Mouse (Mus musculus) forebrain, embryonic 13.5 days (tissue): ENCODE data around the gene Cst6. TPM values are rescaled to one million over a fixed set of nuclear protein-coding genes. Genes with fewer than 3 reads are reported as not detected.

ENCODE experiments used
- ATAC-seq: fragments of 200-750 bp; cut with Nextera tagmentation; 2 replicates; pipeline ENCODE4 v1.8.0; 2017
- H3K27ac ChIP-seq: fragments of 300-500 bp; sonication (generic); 2 replicates; pipeline ENCODE4 v1.5.1; 2015; ENCODE audit warnings: inconsistent platforms, mild to moderate bottlenecking, moderate library complexity
- H3K27me3 ChIP-seq: fragments of 300-500 bp; sonication (generic); 2 replicates; pipeline ENCODE4 v1.6.1; 2015; ENCODE audit warnings: mild to moderate bottlenecking, inconsistent platforms
- H3K36me3 ChIP-seq: fragments of 300-500 bp; sonication (generic); 2 replicates; pipeline ENCODE4 v1.6.1; 2015; ENCODE audit warnings: mild to moderate bottlenecking, inconsistent platforms; ENCODE audit not compliant: poor library complexity, severe bottlenecking
- H3K4me1 ChIP-seq: fragments of 300-500 bp; sonication (generic); 2 replicates; pipeline ENCODE4 v1.6.1; 2015; ENCODE audit warnings: inconsistent platforms
- H3K4me2 ChIP-seq: fragments of 300-500 bp; sonication (generic); 2 replicates; pipeline ENCODE4 v1.6.1; 2015; ENCODE audit warnings: inconsistent platforms, mild to moderate bottlenecking, moderate library complexity
- H3K4me3 ChIP-seq: fragments of 300-500 bp; sonication (generic); 2 replicates; pipeline ENCODE4 v1.5.1; 2015; ENCODE audit warnings: mild to moderate bottlenecking, inconsistent platforms
- H3K9ac ChIP-seq: fragments of 300-500 bp; sonication (generic); 2 replicates; pipeline ENCODE4 v1.6.1; 2015; ENCODE audit warnings: mild to moderate bottlenecking, inconsistent platforms
- H3K9me3 ChIP-seq: fragments of 300-500 bp; sonication (generic); replicated peaks from 2 replicates; pipeline ENCODE4 v1.6.1; 2016; ENCODE audit warnings: inconsistent platforms
- WGBS: fragments of 180-500 bp; shearing (Covaris S2); methylation state at CpG from one replicate; pipeline ENCODE4 v1.1.7; 2015; 5-methylcytosine and 5-hydroxymethylcytosine counted together
- polyA plus RNA-seq: library from polyadenylated mRNA; unstranded; fragments of >200 nt; fragmentation: Nextera tagmentation; extraction: Ambion mirVana; gene quantifications from 2 replicates; pipeline ENCODE4 v1.2.1, GENCODE M21; 2015

The Cst6 gene
- polyA plus RNA-seq, 1 experiment from 2014 or later: 1.9 TPM

- Histone ChIP-seq H3K36me3 (peaks cover 78% of the 10 kb centered on the region), H3K4me1 (no peaks in the 10 kb centered on the region), H3K27me3 (no peaks in the 10 kb centered on the region), H3K9ac (no peak overlapping the region), H3K4me2 (no peak overlapping the region), H3K27ac (no peak overlapping the region), H3K9me3 (no peaks in the 10 kb centered on the region), H3K4me3 (no peak overlapping the region)
- WGBS: 78% methylated on average over 4 of the region's 4 CpGs
- no peak for ATAC-seq
Measured at GRCm38 (mm10) chr19:5374177-5374576, 24.8 kb upstream of the Cst6 start.

DNA sequence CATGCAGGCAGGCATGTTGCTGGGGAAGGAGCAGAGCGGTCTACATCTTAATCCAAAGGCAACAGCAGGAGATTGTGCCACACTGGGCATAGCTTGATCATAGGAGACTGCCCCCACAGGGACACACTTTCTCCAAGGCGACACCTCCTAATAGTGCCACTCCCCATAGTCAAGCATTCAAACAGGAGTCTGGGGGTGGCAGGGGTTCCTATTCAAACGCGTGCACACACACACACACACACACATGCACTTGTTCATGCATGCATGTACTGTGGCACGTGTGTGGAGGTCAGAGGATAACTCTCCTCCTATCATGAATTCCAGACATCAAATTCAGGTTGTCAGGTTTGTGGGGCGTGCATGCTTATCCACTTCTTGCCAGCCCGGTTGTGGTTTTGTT is 23.4 kb upstream of the Cst6 start:
- ATAC-seq: no peak
- Histone ChIP-seq H3K27me3 (no peaks in the 10 kb centered on the region), H3K4me1 (peaks cover 11% of the 10 kb centered on the region), H3K4me2 (no peak overlapping the region), H3K36me3 (peaks cover 76% of the 10 kb centered on the region), H3K4me3 (no peak overlapping the region), H3K9ac (no peak overlapping the region), H3K9me3 (no peaks in the 10 kb centered on the region), H3K27ac (no peak overlapping the region)
- WGBS: 94% methylated on average over 7 of the region's 7 CpGs

DNA sequence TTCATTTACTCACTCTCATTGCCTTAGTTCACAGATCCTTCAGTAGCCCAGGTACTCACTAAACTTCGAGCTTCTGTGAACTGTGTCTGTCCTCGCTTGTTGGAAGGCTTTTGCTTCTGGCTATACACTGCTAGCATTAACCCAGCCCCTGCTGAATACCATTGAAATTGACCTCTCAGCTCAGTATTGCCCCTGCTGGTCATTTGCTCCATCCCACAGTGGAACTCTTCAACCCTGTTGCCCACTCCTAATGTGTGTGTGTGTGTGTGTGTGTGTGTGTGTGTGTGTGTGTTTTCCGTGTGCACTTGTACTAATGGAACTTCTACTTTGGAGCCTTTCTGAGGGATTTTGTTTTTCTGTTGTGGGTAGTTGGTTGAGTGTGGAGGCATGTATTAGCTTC is 21.6 kb upstream of the Cst6 start:
- H3K4me3 ChIP-seq: no peak overlapping the region
- H3K9ac ChIP-seq: no peak overlapping the region
- no peak overlapping the region for H3K27ac ChIP-seq
- H3K27me3 ChIP-seq: no peaks in the 10 kb centered on the region
- H3K4me2 ChIP-seq: no peak overlapping the region
- peaks cover 63% of the 10 kb centered on the region for H3K36me3 ChIP-seq
- ATAC-seq: no peak
- peaks cover 17% of the 10 kb centered on the region for H3K4me1 ChIP-seq
- H3K9me3 ChIP-seq: no peaks in the 10 kb centered on the region
- WGBS: 90% methylated on average over 3 of the region's 3 CpGs

GRCm38 (mm10) chr19:5367455-5367854 is 18.1 kb upstream of the Cst6 start:
- Histone ChIP-seq H3K9ac (peak overlapping the region; percentile 92), H3K36me3 (peaks cover 67% of the 10 kb centered on the region), H3K9me3 (no peaks in the 10 kb centered on the region), H3K27ac (peak overlapping the region; percentile 93; the same call in 1 of the 2 replicates), H3K4me1 (peaks cover 23% of the 10 kb centered on the region), H3K4me3 (peak overlapping the region; percentile 98), H3K27me3 (no peaks in the 10 kb centered on the region), H3K4me2 (peak overlapping the region; percentile 91)
- WGBS: 10% methylated on average over 11 of the region's 11 CpGs
- no peak for ATAC-seq

DNA sequence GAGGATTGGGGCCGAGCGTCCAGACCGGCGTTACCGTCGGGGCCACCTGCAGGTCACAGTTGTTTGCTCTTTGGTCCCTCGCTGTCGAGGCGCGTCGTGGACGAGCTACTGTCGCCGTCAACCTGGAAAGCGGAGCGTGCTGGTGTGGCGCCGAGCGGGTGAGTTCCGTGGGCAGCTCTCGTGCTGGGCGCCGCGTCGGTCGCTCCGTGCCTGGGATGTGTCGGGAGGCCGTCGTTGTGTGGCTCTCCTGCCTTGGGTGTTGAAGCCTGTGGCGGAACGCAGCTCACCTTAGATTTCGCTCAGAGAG is 17.6 kb upstream of the Cst6 start, which contains the start of gene Banf1:
TSS of gene Banf1 (minus strand) at position 116 of the 307 bp plus-strand sequence.
- Histone ChIP-seq H3K27me3 (no peaks in the 10 kb centered on the region), H3K9ac (peak within 1 kb of the TSS; percentile 92), H3K27ac (peak within 1 kb of the TSS; percentile 93), H3K4me1 (peaks cover 23% of the 10 kb centered on the region), H3K9me3 (no peaks in the 10 kb centered on the region), H3K4me3 (peak within 1 kb of the TSS; percentile 98), H3K4me2 (peak within 1 kb of the TSS; percentile 91), H3K36me3 (peaks cover 62% of the 10 kb centered on the region)
- WGBS: 0% methylated on average over 33 of the region's 33 CpGs
- no peak for ATAC-seq

- ATAC-seq: peak; percentile 97
- H3K4me2 ChIP-seq: peak within 1 kb of the TSS; percentile 91
- peak within 1 kb of the TSS; percentile 92 for H3K9ac ChIP-seq
- WGBS: under 1% methylated on average over 76 of the region's 92 CpGs
- H3K4me3 ChIP-seq: peak within 1 kb of the TSS; percentile 98
- no peaks in the 10 kb centered on the region for H3K9me3 ChIP-seq
- peak within 1 kb of the TSS; percentile 93 for H3K27ac ChIP-seq
- H3K36me3 ChIP-seq: peaks cover 56% of the 10 kb centered on the region
- no peaks in the 10 kb centered on the region for H3K27me3 ChIP-seq
- peaks cover 23% of the 10 kb centered on the region for H3K4me1 ChIP-seq
Measured at GRCm38 (mm10) chr19:5366175-5367052, 17.0 kb upstream of the Cst6 start, which contains the start of gene Eif1ad. Eif1ad (plus strand) TSS chr19:5366741.

GRCm38 (mm10) chr19:5365751-5366150 is 16.4 kb upstream of the Cst6 start:
- Histone ChIP-seq H3K4me3 (peak overlapping the region; percentile 98), H3K27me3 (no peaks in the 10 kb centered on the region), H3K9ac (peak overlapping the region; percentile 92), H3K4me2 (peak overlapping the region; percentile 91), H3K27ac (peak overlapping the region; percentile 93; the same call in 1 of the 2 replicates), H3K9me3 (no peaks in the 10 kb centered on the region), H3K36me3 (peaks cover 52% of the 10 kb centered on the region), H3K4me1 (peaks cover 23% of the 10 kb centered on the region)
- no peak for ATAC-seq
- WGBS: 15% methylated on average over 11 of the region's 11 CpGs

DNA sequence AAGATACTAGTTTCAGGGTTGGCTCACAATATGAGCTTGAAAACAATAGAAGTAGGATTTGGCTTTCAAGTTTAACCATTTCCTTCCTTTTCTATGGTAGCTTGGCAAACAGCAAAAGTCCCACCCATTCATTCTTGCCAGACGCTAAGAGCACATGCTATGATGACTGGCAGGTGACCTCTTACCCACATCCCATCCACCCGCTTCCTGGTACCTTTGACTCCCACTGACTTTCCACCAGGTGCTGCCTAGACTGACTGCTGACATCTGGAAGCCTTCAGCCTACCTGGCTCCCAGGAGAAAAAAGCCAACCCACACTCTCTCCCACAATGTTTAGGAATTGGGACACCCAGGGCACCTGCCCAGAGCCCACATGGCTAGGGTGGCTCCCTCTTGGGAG is 14.8 kb upstream of the Cst6 start:
- ATAC-seq: no peak
- Histone ChIP-seq H3K4me2 (no peak overlapping the region), H3K9ac (no peak overlapping the region), H3K27me3 (no peaks in the 10 kb centered on the region), H3K4me1 (peaks cover 23% of the 10 kb centered on the region), H3K9me3 (no peaks in the 10 kb centered on the region), H3K27ac (no peak overlapping the region), H3K4me3 (no peak overlapping the region), H3K36me3 (peaks cover 43% of the 10 kb centered on the region)
- WGBS: 97% methylated on average over 2 of the region's 2 CpGs

DNA sequence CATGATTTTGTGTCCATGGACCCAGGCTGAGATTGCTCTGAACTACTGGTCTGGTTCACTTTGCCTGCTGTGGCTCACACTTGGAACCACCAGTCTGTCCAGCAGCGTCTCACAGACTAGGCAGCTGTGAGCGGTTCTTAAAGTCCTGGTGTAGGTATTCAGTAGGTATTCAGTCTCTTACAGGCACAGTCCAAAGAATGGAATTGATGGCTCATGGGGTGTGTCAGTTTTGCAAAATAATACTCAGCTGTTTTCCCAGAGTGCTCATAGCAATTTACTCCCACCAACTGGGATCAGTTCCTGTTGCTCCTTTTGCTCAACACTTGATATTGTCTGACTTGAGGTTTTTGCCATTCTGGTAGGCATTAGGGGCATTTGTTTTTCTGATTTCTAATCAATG is 12.8 kb upstream of the Cst6 start:
- no peak overlapping the region for H3K27ac ChIP-seq
- 83% methylated on average over 2 of the region's 2 CpGs for WGBS
- no peaks in the 10 kb centered on the region for H3K9me3 ChIP-seq
- no peak overlapping the region for H3K4me2 ChIP-seq
- no peaks in the 10 kb centered on the region for H3K27me3 ChIP-seq
- peaks cover 8% of the 10 kb centered on the region for H3K4me1 ChIP-seq
- no peak overlapping the region for H3K4me3 ChIP-seq
- peaks cover 31% of the 10 kb centered on the region for H3K36me3 ChIP-seq
- no peak overlapping the region for H3K9ac ChIP-seq
- ATAC-seq: no peak

GRCm38 (mm10) chr19:5356080-5356479 is 6.7 kb upstream of the Cst6 start:
- Histone ChIP-seq H3K36me3 (peaks cover 6% of the 10 kb centered on the region; the same call in 1 of the 2 replicates), H3K27me3 (no peaks in the 10 kb centered on the region), H3K9ac (no peak overlapping the region), H3K9me3 (no peaks in the 10 kb centered on the region), H3K4me3 (no peak overlapping the region), H3K4me2 (no peak overlapping the region), H3K27ac (no peak overlapping the region), H3K4me1 (no peaks in the 10 kb centered on the region)
- ATAC-seq: no peak
- no CpG with 5 or more reads among the region's 1 CpGs for WGBS

DNA sequence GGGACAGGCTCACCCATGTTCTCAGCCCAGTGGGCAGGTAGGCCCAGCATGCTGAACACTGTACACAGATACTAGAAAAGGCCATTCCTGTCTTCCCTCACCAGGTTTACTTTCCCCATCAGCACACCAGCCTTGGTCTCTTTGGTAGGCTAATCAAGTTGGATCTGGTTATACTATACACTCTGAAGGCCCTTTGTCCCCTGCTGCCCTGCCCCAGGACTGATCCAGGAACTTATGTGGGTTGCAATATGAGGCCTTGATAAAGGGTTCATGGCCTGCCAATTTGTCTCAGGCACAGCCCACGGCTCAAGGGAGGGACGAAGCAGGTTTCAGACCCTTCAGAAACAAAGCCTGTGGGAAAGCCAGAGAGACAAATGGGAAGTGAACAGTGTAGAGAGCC is 4.2 kb upstream of the Cst6 start:
- H3K36me3 ChIP-seq: no peaks in the 10 kb centered on the region
- no peaks in the 10 kb centered on the region for H3K9me3 ChIP-seq
- no peak for ATAC-seq
- H3K4me3 ChIP-seq: no peak overlapping the region
- peaks cover 7% of the 10 kb centered on the region for H3K4me1 ChIP-seq
- H3K27ac ChIP-seq: no peak overlapping the region
- H3K9ac ChIP-seq: no peak overlapping the region
- WGBS: 81% methylated on average over 2 of the region's 2 CpGs
- H3K27me3 ChIP-seq: peaks cover 3% of the 10 kb centered on the region; the same call in 1 of the 2 replicates
- no peak overlapping the region for H3K4me2 ChIP-seq

- peaks cover 3% of the 10 kb centered on the region; the same call in 1 of the 2 replicates for H3K27me3 ChIP-seq
- 5% methylated on average over 34 of the region's 34 CpGs for WGBS
- H3K4me2 ChIP-seq: peak overlapping the region; percentile 66
- H3K27ac ChIP-seq: no peak overlapping the region
- H3K4me1 ChIP-seq: peaks cover 7% of the 10 kb centered on the region
- no peaks in the 10 kb centered on the region for H3K9me3 ChIP-seq
- peak overlapping the region; percentile 36 for H3K4me3 ChIP-seq
- ATAC-seq: no peak
- H3K9ac ChIP-seq: peak overlapping the region; percentile 62
- no peaks in the 10 kb centered on the region for H3K36me3 ChIP-seq
Measured at GRCm38 (mm10) chr19:5348526-5349501, 560 bp downstream of the Cst6 start.
